Mouse (Mus musculus) hematopoietic stem cell, adult 5-6 weeks (primary cell): ENCODE measurements around the gene Carnmt1. TPM values are rescaled to one million over a fixed set of nuclear protein-coding genes. Genes with fewer than 3 reads are reported as not detected.

Experiments
- ATAC-seq, 2 experiments: fragments of 125-278 bp in 1 of 2; replicated peaks in 1 of 2; 2 replicates each; pipeline ENCODE4 v1.8.0; 2016 to 2017; ENCODE audit warnings: inconsistent platforms in 2 of 2, mild to moderate bottlenecking in 2 of 2, moderate number of reproducible peaks in 2 of 2, low read depth in 1 of 2, moderate TSS enrichment in 1 of 2; ENCODE audit not compliant: low FRiP score in 2 of 2, poor library complexity in 2 of 2, severe bottlenecking in 2 of 2, insufficient read depth in 1 of 2, low TSS enrichment in 1 of 2
- total RNA-seq: library from RNA; stranded (forward); fragments of 172-1452, 232-1000 nt; gene quantifications from 2 replicates; pipeline ENCODE4 v1.2.3, GENCODE M21; 2017

Gene Carnmt1
- total RNA-seq, 1 experiment from 2014 or later: 32.6 TPM

- no peak for ATAC-seq
These were observed 76.2 kb downstream of the Carnmt1 start for GRCm38 (mm10) chr19:18746576-18747340.

- no peak for ATAC-seq
These were observed 76.8 kb downstream of the Carnmt1 start for GRCm38 (mm10) chr19:18747379-18747778.

DNA sequence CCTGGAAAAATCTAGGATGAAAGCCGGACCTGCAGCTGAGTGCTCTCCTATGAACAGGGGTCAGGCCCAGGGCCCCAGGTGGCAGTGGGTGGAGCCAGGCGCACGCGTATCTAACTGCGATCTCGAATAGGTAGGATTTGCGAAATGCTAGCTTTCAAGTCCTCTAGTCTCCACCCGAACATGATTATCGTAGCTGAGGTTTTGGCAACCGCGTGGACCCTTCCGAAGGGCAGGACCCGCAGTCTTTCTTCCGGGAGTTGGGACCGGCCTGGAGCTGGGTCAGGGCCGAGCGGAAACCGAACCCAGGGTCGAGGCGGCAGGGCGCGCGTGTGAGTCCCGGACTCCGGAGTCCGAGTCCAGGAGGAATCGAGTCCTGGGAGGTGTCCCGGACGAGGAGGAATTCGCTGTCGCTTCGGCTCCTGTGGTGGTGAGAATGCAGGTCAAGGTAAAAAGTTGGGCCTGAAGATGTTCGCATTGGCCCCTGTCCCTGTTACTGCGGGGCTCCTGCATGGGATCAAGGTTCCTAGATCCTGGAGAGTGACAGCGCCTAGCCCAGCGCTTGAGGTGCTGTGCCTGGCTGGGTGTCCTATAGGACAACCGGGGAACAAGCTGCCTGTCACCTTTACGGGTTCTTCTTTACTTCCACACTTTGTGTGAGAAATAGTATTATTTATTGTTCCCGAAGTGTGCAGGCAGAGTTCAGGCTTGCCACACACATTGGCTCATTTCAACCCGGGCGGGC lies 79.2 kb downstream of the Carnmt1 start, which contains the start of gene Trpm6:
Gene Trpm6 (plus strand): TSS at position 386 of the 742 bp plus-strand sequence.
- ATAC-seq: peak; percentile 46 to 58; a peak in 3 of 4 replicates

Other genes starting within 250 kb of the Carnmt1 start
- 105 and 142 TPM in 2 replicates for gene Ostf1, start 38.9 kb upstream of the Carnmt1 start, total RNA-seq
- gene Nmrk1, start 38.8 kb upstream of the Carnmt1 start, total RNA-seq: 6.4 and 13.1 TPM in 2 replicates
- gene D030056L22Rik, start 42.4 kb downstream of the Carnmt1 start, total RNA-seq: 32.3 and 32.8 TPM in 2 replicates
- gene Trpm6, start 79.2 kb downstream of the Carnmt1 start, total RNA-seq: 0.56 and 0.65 TPM in 2 replicates